Mouse (Mus musculus) adrenal gland, postnatal 36 days (tissue): ENCODE measurements around the gene Vmn1r93. TPM values are rescaled to one million over a fixed set of nuclear protein-coding genes. Genes with fewer than 3 reads are reported as not detected.
"Not testable (repeated sequence)": the region's sequence is repeated elsewhere in the genome, so short reads cannot be mapped to it uniquely, and the experiment has no call there.

Experiments used
- DNase-seq, 2 experiments: peaks; one replicate each; pipeline ENCODE4 v3.0.0; 2021; ENCODE audit warnings: mixed read lengths in 1 of 2
- long read RNA-seq, 2 experiments: library from polyadenylated mRNA; stranded (forward); transcript quantifications; one replicate each; pipeline ENCODE4 v2.0.0; 2021; ENCODE audit warnings: borderline sequencing depth in 2 of 2
- total RNA-seq, 2 experiments: library from RNA; stranded (reverse); gene quantifications; 2 replicates each; pipeline ENCODE4 v1.2.3; 2021

Gene Vmn1r93
- total RNA-seq: not detected
- long read RNA-seq, experiment 1: 0 reads
- long read RNA-seq, experiment 2: 0 reads

DNA sequence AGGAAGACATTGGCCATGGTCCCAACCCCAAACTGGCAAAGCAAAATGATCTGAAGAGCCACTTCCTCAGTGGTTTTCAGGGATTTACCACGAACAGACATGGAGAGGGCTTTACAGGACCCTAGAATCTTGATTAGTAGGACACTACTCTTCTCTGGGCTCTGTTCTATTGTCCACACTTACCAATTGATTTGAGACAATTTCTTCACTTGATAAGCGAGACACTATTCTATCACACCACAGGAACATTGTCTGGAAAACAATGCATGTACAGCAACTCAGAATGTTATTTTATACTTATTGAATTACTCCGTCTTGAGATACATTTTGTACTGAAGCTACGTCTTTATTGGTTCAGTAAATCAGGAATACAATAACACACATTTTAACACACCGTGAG is at the start of gene Vmn1r93:
Vmn1r93 (minus strand) TSS at position 101 of the 400 bp plus-strand sequence.
- DNase-seq: not testable (repeated sequence)

- DNase-seq: not testable (repeated sequence)
Observed at GRCm38 (mm10) chr7:20168277-20168676, 29.4 kb upstream of the Vmn1r93 start, which contains the start of gene Vmn1r94. TSS of gene Vmn1r94 (minus strand) at chr7:20168377.

GRCm38 (mm10) chr7:20122479-20122878 is 16.4 kb downstream of the Vmn1r93 start, which contains the start of gene Gm16442:
TSS of gene Gm16442 (minus strand) at chr7:20122579.
- not testable (repeated sequence) for DNase-seq

- DNase-seq: not testable (repeated sequence)
Observed at GRCm38 (mm10) chr7:20099380-20099779, 39.5 kb downstream of the Vmn1r93 start, which contains the start of gene Vmn1r91. TSS of gene Vmn1r91 (plus strand) at chr7:20099680.

Other genes starting within 250 kb of the Vmn1r93 start
- 10 to 100 TPM; 28.8 to 33.7 TPM for gene Pvr, start 217.9 kb downstream of the Vmn1r93 start, total RNA-seq
- gene Igsf23, start 188.3 kb downstream of the Vmn1r93 start, total RNA-seq: not detected
- gene Ceacam20, start 173.7 kb downstream of the Vmn1r93 start, total RNA-seq: not detected
- gene Nlrp9b, start 147.6 kb downstream of the Vmn1r93 start, total RNA-seq: not detected
- not detected for gene Vmn1r91, start 39.4 kb downstream of the Vmn1r93 start, total RNA-seq
- not detected for gene Gm16442, start 16.5 kb downstream of the Vmn1r93 start, total RNA-seq
- not detected for gene Vmn1r94, start 29.3 kb upstream of the Vmn1r93 start, total RNA-seq
- not detected for gene Vmn1r95, start 54.6 kb upstream of the Vmn1r93 start, total RNA-seq
- not detected for gene Gm6164, start 66.5 kb upstream of the Vmn1r93 start, total RNA-seq
- gene Gm4498, start 94.7 kb upstream of the Vmn1r93 start, total RNA-seq: not detected
- not detected for gene Gm5890, start 123.7 kb upstream of the Vmn1r93 start, total RNA-seq
- gene Gm4133, start 195.0 kb upstream of the Vmn1r93 start, total RNA-seq: not detected
- gene Gm5728, start 236.3 kb upstream of the Vmn1r93 start, total RNA-seq: not detected